Mouse (Mus musculus): ENCODE measurements around the gene Tspan8. TPM values are rescaled to one million over a fixed set of nuclear protein-coding genes. Genes with fewer than 3 reads are reported as not detected.

The Tspan8 gene
- polyA plus RNA-seq, 1 experiment = 72.3 TPM

- Histone ChIP-seq H3K4me3 (ENCODE audit: low read depth, low read length) (no peak overlapping the region), H3K36me3 (ENCODE audit: control insufficient read depth, insufficient read depth, low read length) (no peaks in the 10 kb centered on the region), H3K27me3 (ENCODE audit: control insufficient read depth, insufficient read depth, low read length) (no peaks in the 10 kb centered on the region), H3K27ac (ENCODE audit: insufficient read depth, low read depth, low read length) (no peak overlapping the region), H3K4me1 (ENCODE audit: control insufficient read depth, insufficient read depth, insufficient read length, low read length) (no peaks in the 10 kb centered on the region)
- 56% methylated on average over 4 of the region's 4 CpGs for WGBS
- no peak for TF ChIP-seq POLR2A (IDR thresholded peaks at IDR 0.05; ENCODE audit: low read depth, low read length)
- no peak for TF ChIP-seq CTCF (IDR thresholded peaks at IDR 0.05; ENCODE audit: extremely low read depth, insufficient read length, insufficient replicate concordance, low read depth, low read length)
Measured at GRCm38 (mm10) chr10:115891924-115892323, 75.3 kb downstream of the Tspan8 start.

DNA sequence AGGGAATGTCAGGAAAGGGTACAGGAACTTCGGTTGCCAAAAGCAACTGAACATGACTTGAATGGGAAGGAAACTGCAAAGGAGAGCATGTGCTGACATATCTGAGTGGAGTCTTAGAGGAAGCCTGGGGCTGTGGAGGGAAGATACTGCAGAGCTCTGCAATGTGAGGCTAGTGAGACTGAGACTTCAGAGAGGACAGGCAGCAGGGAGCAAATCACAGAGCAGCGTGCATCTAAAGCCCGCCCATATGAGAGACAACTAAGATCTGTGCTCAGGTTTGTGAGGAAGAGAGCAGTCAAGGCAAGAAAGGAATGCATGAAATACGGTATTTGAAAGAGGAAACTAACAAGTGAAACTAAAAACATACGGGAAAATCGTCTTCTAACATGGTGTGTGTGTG is 76.3 kb downstream of the Tspan8 start:
- WGBS = 46% methylated on average over 6 of the region's 6 CpGs
- Histone ChIP-seq H3K4me1 (ENCODE audit: control insufficient read depth, insufficient read depth, insufficient read length, low read length) (no peaks in the 10 kb centered on the region), H3K27me3 (ENCODE audit: control insufficient read depth, insufficient read depth, low read length) (no peaks in the 10 kb centered on the region), H3K4me3 (ENCODE audit: low read depth, low read length) (no peak overlapping the region), H3K36me3 (ENCODE audit: control insufficient read depth, insufficient read depth, low read length) (no peaks in the 10 kb centered on the region), H3K27ac (ENCODE audit: insufficient read depth, low read depth, low read length) (no peak overlapping the region)
- TF ChIP-seq POLR2A (IDR thresholded peaks at IDR 0.05; ENCODE audit: low read depth, low read length) (no peak), CTCF (IDR thresholded peaks at IDR 0.05; ENCODE audit: extremely low read depth, insufficient read length, insufficient replicate concordance, low read depth, low read length) (no peak)

GRCm38 (mm10) chr10:115894045-115894444 is 77.4 kb downstream of the Tspan8 start:
- H3K27me3 ChIP-seq (ENCODE audit: control insufficient read depth, insufficient read depth, low read length) = no peaks in the 10 kb centered on the region
- WGBS = 26% methylated on average over 5 of the region's 5 CpGs
- H3K36me3 ChIP-seq (ENCODE audit: control insufficient read depth, insufficient read depth, low read length) = no peaks in the 10 kb centered on the region
- TF ChIP-seq CTCF (IDR thresholded peaks at IDR 0.05; ENCODE audit: extremely low read depth, insufficient read length, insufficient replicate concordance, low read depth, low read length) (no peak), POLR2A (IDR thresholded peaks at IDR 0.05; ENCODE audit: low read depth, low read length) (no peak)
- H3K27ac ChIP-seq (ENCODE audit: insufficient read depth, low read depth, low read length) = no peak overlapping the region
- no peak overlapping the region for H3K4me3 ChIP-seq (ENCODE audit: low read depth, low read length)
- H3K4me1 ChIP-seq (ENCODE audit: control insufficient read depth, insufficient read depth, insufficient read length, low read length) = no peaks in the 10 kb centered on the region

DNA sequence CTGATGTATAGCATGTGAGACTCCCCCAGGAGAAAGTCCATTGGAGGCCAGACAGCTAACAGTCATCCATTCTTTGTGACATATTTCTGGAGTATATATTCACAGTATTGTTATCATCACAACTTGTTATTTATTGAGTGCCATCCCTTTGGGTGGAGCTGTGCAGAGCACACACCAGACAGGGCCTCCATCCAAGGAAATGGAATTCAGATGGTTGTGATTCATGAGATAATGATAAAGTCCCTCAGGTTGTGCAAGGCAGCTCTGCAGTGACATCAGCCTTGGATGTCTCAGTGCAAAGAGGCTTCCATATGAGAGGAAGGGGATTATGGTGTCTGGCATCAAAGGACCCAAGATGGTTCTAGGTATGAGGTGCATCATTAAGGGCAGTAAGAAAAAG is 80.1 kb downstream of the Tspan8 start:
- TF ChIP-seq POLR2A (IDR thresholded peaks at IDR 0.05; ENCODE audit: low read depth, low read length) = no peak
- TF ChIP-seq CTCF (IDR thresholded peaks at IDR 0.05; ENCODE audit: extremely low read depth, insufficient read length, insufficient replicate concordance, low read depth, low read length) = no peak
- no peaks in the 10 kb centered on the region for H3K27me3 ChIP-seq (ENCODE audit: control insufficient read depth, insufficient read depth, low read length)
- no peak overlapping the region for H3K4me3 ChIP-seq (ENCODE audit: low read depth, low read length)
- no peaks in the 10 kb centered on the region for H3K36me3 ChIP-seq (ENCODE audit: control insufficient read depth, insufficient read depth, low read length)
- peak overlapping the region; percentile 21; the same call in 1 of the 2 replicates for H3K27ac ChIP-seq (ENCODE audit: insufficient read depth, low read depth, low read length)
- no peaks in the 10 kb centered on the region for H3K4me1 ChIP-seq (ENCODE audit: control insufficient read depth, insufficient read depth, insufficient read length, low read length)

GRCm38 (mm10) chr10:115897235-115897634 is 80.6 kb downstream of the Tspan8 start:
- Histone ChIP-seq H3K27ac (ENCODE audit: insufficient read depth, low read depth, low read length) (peak overlapping the region; percentile 21; the same call in 1 of the 2 replicates), H3K4me1 (ENCODE audit: control insufficient read depth, insufficient read depth, insufficient read length, low read length) (no peaks in the 10 kb centered on the region), H3K36me3 (ENCODE audit: control insufficient read depth, insufficient read depth, low read length) (no peaks in the 10 kb centered on the region), H3K27me3 (ENCODE audit: control insufficient read depth, insufficient read depth, low read length) (no peaks in the 10 kb centered on the region), H3K4me3 (ENCODE audit: low read depth, low read length) (no peak overlapping the region)
- TF ChIP-seq POLR2A (IDR thresholded peaks at IDR 0.05; ENCODE audit: low read depth, low read length) (no peak), CTCF (IDR thresholded peaks at IDR 0.05; ENCODE audit: extremely low read depth, insufficient read length, insufficient replicate concordance, low read depth, low read length) (no peak)
- WGBS = 14% methylated on average over 7 of the region's 7 CpGs

Other genes starting within 250 kb of the Tspan8 start
- not detected in 2 replicates for gene A930009A15Rik, start 246.8 kb upstream of the Tspan8 start, polyA plus RNA-seq (2012; rRNA removed)
- 10.2 and 15.0 TPM in 2 replicates for gene Lgr5, start 229.1 kb upstream of the Tspan8 start, polyA plus RNA-seq (2012; rRNA removed)
- 9.4 and 29.9 TPM in 2 replicates for gene Ptprr, start 201.4 kb downstream of the Tspan8 start, polyA plus RNA-seq (2012; rRNA removed)

All from small intestine, adult 2 months (tissue).